Mouse (Mus musculus) 3T3-L1 (cell line): ENCODE results near the gene Oaz1.
"Not testable (repeated sequence)": the region's sequence is repeated elsewhere in the genome, so short reads cannot be mapped to it uniquely, and the experiment has no call there.

Experiments
- DNase-seq: peaks from one replicate; pipeline ENCODE4 v3.0.0-alpha.2; 2015; ENCODE audit warnings: low read depth, low spot score

Oaz1 gene

GRCm38 (mm10) chr10:80822528-80822927, 3.9 kb upstream of the Oaz1 start:
- no peak for DNase-seq

DNA sequence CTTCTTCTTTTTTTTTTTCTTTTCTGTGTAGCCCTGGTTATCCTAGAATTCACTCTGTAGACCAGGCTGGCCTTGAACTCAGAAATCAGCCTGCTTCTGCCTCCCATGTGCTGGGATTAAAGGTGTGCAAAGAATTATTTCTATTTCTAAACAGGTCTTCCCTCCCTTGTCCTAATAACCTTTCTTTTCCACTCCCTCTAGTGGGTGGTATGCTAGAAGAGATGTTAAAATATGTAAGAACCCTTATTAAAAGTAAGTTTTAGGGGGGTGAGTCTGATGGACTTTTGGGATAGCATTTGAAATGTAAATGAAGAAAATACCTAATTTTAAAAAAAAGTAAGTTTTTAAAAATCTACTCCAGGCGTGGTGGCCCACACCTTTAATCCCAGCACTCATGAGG, 3.1 kb upstream of the Oaz1 start:
- DNase-seq = peak; percentile 50

GRCm38 (mm10) chr10:80823847-80824643, 2.4 kb upstream of the Oaz1 start:
- no peak for DNase-seq

GRCm38 (mm10) chr10:80824827-80825226, 1.6 kb upstream of the Oaz1 start:
- no peak for DNase-seq

DNA sequence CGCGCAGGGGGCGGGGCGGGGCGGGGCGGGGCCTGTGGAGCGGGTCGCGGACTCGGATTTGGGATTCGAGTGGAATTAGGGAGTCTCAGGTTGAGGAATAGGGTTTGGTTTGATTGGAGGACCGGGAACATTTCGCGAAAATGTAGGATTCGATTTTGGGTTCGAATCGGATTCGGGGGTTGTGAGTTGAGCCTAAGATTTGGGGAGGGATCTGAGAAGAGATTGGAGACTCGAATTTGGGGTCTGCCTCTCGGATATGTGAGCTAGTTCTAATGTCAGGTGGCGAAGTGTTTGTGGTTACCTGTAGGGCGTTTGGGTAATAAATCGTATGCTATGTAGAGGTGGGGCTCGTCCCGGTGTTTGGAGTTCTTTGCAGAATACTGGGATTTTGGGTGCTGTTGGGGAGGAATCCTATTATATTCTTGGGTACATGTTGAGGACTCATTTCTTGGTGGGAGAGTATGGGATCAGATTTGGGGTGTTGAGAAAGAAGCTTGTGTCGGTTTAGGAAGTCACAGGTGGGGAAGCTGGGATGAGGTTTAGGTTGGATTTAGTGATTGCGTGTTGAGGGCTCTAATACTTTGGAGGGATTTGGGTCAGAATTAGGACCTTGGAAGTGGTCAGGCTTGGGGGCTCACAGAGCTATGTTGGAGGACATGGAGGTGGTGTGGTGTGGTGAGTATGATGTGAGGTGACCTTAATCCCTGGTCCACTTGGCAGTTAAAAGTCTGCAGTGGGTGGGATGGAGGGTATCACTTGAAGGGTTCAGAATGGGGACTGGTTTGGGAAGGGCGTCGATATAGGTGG, 810 bp downstream of the Oaz1 start:
- no peak for DNase-seq

DNA sequence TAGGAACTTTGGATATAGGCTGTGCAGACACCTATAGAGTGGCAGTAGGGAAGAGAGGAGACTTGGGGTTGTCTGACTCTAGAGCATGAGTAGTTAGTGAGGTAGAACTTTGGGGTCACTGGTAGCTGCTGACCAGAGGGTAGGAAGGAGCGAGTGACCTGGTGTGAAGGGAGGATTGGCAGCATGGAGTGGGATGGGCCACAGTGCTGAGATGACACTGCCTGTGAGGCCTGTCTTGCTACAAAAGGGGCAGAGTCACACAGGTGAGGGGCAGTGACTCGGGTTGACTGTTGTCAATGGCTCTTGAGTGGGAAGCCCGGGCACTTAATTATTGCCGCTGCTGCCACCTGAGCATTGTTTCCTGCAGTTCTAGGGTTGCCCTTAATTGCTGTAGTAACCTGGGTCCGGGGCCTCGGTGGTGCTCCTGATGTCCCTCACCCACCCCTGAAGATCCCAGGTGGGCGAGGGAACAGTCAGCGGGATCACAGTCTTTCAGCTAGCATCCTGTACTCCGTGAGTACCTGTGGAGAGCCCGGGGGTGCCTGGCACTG, 1.5 kb downstream of the Oaz1 start:
- DNase-seq = no peak

- DNase-seq = not testable (repeated sequence)
Observed at GRCm38 (mm10) chr10:80828587-80828986, 2.1 kb downstream of the Oaz1 start.

- DNase-seq = no peak
Observed at GRCm38 (mm10) chr10:80829359-80830278, 3.2 kb downstream of the Oaz1 start.

DNA sequence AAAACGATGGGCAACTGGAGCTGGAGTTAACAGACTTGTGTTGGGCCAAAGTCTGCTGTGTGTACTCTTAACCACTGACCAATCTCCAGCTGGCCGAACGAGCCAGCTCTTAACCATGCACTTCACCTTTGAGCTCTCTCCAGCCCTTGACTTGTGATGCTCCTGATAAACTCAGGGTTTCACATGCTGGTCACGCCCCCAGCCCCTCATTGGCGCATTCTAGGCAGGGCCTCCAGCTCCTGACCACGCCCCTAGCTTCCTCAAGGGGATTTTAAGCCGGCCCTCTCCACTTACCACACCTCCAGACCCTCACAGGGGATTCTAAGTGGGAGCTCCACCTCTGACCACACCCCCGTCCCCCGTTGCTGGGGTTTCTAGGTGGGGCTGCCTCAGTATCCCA, 4.7 kb downstream of the Oaz1 start:
- no peak for DNase-seq

DNA sequence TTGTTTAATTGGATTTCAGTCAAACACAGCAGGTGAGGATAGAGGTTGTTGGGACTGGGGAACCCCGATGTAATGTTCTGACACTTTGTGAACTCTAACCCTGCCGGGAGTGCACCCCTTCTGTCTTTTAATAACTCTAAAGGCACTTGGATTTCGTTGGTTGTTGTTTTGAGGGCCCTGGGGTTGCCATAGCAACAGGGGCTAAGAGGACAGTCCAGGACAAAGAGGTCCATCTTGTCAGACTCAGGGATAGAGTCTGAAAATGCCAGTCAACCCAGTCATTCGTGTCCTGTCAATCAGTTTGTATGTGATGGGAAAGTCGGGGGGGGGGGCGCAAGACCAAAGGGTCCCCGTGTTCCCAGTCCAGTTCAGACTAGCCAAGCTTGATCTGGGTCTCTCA, 6.4 kb downstream of the Oaz1 start:
- DNase-seq = no peak

DNA sequence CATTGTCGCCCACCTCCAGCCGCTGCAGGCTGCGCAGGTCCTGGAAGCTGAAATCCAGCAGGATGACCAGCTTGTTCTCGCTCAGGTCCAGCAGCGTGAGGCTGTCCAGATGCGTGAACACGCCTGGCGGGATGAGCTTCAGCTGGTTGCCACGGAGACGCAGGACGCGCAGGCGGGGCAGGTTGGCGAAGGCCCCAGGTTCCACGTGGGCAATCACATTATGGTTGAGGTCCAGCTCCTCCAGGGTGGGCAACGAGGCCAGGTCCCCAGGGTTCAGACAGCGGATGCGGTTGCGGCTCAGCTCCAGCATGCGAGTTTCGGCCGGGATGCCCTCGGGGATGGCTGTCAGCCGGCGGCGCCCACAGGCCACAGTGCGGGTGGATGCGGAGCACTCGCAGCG, 9.2 kb downstream of the Oaz1 start:
- no peak for DNase-seq

GRCm38 (mm10) chr10:80836949-80837379, 10.5 kb downstream of the Oaz1 start:
- DNase-seq = no peak

DNA sequence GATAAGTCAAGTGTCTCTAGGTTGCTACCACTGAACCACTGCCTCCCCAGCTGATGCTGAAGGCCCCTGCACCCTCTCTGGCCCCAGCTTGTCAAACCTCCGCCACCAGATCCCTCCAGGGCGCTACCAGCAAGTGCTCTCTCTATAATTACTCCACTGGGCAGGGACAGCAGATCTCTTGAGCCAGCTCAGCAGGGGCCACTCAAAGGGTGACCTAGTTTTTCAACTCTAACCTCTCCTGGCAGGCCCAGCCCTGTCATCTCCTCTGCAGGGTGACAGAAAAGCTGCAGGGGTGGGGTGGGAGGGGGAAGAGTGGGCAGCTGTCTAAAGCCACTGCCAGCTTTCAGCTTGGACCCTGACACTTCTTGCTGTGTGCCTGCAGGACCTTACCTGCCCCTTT, 11.4 kb downstream of the Oaz1 start:
- DNase-seq = no peak

DNA sequence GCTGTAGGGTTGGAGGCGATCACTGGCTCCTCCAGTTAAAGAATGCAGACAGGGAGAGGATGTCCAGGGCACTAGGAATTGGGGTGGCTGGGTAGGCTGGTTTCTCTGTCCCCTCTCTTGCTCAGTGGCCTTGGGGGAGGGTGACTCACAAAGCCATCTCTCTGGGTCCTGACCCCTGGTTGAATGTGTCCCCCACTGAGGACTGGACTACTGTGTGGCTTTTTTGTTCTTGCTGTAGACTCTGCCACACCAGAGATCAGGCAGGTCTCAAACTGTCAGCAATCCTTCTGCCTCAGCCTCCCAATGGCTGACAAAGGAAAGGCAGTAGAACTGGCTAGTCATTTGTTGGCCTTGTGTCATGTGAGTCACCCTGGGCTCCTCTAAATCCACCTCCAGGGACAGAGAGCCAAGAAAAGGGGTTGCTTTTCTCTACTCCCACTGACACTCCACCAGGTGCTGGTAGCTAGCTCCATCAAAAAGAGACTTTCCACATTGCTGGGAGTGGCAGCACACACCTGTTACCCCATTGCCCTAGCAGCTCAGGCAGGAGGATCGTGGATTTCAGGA, 12.0 kb downstream of the Oaz1 start:
- DNase-seq = peak; percentile 63

DNA sequence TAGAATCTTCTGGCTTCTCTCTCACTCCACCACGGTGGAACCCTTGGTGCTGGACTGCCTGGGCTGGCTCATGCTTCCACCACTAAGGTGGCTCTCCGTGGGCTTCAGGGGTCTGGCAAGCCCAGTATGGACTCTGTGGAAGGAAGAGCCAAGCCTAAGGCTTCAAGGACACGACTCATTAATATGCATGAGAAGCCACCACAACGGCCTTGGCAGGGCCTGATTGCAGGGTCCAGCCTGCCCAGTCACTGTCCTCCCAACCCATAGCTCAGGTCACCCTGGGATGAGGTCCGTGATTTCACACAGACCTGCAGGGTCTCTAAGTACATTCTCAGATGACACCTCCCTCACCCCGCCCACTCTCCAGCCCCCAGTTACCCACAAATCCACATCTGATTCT, 13.4 kb downstream of the Oaz1 start:
- DNase-seq = no peak

DNA sequence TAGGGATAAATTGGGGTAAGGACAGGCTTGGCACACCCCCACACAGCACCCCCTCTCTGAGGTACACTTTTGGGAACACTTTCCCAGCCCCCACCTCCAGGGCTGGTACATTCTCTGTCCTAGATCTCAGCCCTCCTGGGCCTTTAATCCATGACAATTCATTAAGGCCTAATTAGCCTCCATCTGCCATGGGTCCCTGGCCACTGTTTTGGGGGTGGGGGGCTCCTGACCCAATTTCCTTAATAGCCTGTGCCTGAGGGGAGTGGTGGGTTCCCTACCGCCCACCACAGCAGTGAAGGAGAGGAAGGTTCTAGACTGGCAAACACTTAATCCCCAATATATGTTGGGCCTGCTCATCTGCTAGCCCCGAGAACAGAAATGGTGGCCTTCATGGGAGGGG, 15.2 kb downstream of the Oaz1 start:
- DNase-seq = no peak

DNA sequence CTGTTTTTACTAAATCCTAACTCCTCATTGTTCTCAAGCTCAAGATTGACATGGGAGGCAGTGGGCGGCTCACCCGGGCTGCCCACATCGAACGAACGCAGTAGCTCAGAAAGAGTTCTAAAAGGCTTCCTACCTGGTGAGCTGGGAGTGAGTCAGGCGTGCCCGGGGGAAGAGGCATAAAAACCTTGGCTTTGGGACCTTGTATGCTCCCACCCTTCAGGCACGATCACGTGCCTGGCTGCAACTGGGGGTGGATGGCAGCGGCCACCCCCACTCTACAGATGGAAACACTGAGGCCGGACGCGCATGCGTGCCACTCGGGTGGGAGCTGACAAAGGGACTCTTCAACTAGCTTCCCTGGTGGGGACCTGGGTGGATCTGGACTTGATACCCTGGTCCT, 15.9 kb downstream of the Oaz1 start:
- no peak for DNase-seq

DNA sequence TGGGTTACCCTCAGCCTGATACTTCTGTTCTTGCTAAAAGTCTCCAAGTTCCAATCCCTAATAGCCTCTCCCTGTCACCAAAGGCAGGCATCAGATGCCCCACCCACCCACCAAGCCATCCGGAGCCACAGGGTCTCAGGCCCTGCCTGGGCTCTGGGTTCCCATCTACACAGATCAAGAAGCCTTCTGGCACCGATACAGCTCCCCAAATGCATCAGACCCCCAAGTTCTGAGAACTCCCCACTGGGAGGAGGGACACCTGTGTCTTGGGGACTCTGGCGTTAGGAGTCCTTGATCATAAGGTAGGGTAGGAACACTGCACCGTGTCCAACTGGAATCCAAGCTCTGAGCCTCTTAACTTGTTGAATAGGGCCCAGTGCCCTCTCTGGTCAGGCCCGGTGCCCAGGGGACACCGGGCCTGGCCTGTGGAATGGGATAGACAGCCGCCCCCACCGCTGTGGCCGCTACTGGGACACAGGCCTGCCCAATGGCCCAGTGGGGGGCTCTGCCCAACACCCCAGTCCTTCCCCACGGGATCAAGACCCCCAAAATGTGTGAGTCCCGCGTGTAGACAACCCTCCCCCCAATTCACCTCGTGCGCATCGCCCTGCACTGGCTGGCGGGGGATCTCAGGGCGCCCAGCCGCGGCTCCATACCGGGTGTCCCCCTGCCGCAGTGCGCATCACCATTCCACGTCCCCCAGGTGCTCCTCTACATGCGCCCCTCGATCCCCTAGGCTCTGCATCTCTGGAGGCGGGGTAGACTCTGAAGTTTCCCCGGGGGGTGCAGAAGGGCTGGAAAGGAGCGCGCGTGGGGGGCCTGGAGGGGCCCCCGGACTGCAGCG, 16.9 kb downstream of the Oaz1 start:
- DNase-seq = no peak

- no peak for DNase-seq
Observed at GRCm38 (mm10) chr10:80843931-80844547, 17.6 kb downstream of the Oaz1 start, which contains the start of gene Lingo3. Gene Lingo3, minus strand, starts transcription at chr10:80844039.
